Mouse (Mus musculus) testis, adult 2 months (tissue): Measurements from ENCODE around the gene Rela.

Experiments used
- CTCF ChIP-seq: fragments of 200-500 bp; IDR thresholded peaks from 2 replicates; pipeline ENCODE4 v1.5.1; 2012; ENCODE audit warnings: low read depth, mild to moderate bottlenecking, inconsistent platforms, low read length, moderate library complexity; ENCODE audit not compliant: control insufficient read depth, insufficient read depth, insufficient replicate concordance
- POLR2A ChIP-seq: fragments of 200-500 bp; IDR thresholded peaks from 2 replicates; pipeline ENCODE4 v1.6.1; 2012; ENCODE audit warnings: low read depth, mild to moderate bottlenecking, inconsistent platforms, low read length, moderate library complexity; ENCODE audit not compliant: control insufficient read depth

GRCm38 (mm10) chr19:5649298-5649741, 12.0 kb downstream of the Rela start:
- TF ChIP-seq POLR2A = no peak
- no peak for TF ChIP-seq CTCF
